In genomic region chr5:34907230-34907629, GRCm38 (mm10) we compare ENCODE assay signal across 16 mouse cellular contexts.
"Had no signal": no experiment of that assay in that cellular context is flagged by ENCODE, and none has a peak within 500 bp of the region (broad histone marks: within the 10 kb centered on the region; RNA-seq: fewer than 3 reads in every experiment).

No protein-coding gene starts in this region.

- H3K9me3 ChIP-seq: stomach, embryonic 15.5 days had no signal

- H3K4me3 ChIP-seq: stomach, embryonic 15.5 days had no signal

- H3K27me3 ChIP-seq: stomach, embryonic 15.5 days had no signal

- H3K9ac ChIP-seq: lung, embryonic 14.5 days; stomach, embryonic 15.5 days had no signal

- DNase-seq: kidney, adult 2 months; kidney, postnatal 10 days; kidney, postnatal 36 days; left cerebral cortex, postnatal 4 days; lung, embryonic 14.5 days; midbrain, embryonic 14.5 days; retina, postnatal 1 day; right cerebral cortex, postnatal 25 days; spleen, adult 18-20 months; thymus, postnatal 25 days had no signal

- H3K4me2 ChIP-seq: liver, embryonic 11.5 days; lung, embryonic 14.5 days; midbrain, embryonic 11.5 days; stomach, embryonic 15.5 days had no signal

- H3K27ac ChIP-seq: macrophage had no signal

- ATAC-seq: intestine, postnatal 0 days; lung, postnatal 0 days had no signal
